Mouse (Mus musculus): ENCODE results near the gene Dhrs3. TPM values are rescaled to one million over a fixed set of nuclear protein-coding genes. Genes with fewer than 3 reads are reported as not detected.

Dhrs3 gene
- polyA plus RNA-seq, 2 experiments from 2014 or later: 64.4 to 105 TPM

DNA sequence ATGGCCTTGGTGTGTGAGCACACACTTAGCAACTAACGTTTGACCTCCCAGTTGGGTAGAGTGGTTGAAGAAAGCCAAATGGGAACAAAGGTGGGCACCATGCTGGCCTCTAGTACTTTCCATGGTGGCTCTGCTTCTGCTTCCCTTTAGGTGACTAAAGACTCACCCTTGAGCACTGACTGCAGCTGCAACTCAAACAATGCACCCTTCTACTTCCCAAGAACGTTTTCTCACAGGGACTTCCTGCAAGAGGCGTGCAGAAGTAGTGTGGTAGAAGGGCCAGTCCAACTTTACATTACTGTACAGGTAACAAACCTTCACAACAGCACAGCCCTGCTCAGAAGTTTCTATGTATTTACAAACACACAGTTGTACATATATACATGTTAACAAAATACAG lies 81.8 kb downstream of the Dhrs3 start:
- no peak for ATAC-seq

DNA sequence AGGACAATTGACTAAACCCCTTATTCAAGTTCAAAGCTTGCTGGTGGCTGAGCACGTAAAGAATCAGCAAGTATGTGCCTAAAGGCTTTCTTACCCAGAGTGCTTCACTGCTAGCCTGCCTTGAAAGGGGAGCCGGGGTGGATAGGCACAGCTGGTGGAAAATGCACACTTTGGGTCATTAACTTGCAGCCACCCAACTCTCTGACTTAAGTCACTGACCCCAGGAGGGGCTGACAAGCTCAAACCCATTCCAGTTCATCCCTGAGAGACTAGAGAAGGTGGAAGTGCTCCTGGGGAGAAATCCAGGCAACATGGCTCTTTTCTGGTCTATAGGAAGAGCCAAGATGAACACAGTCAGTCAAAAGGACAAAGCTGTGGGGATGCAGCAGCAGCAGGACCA lies 82.9 kb downstream of the Dhrs3 start:
- ATAC-seq: no peak

DNA sequence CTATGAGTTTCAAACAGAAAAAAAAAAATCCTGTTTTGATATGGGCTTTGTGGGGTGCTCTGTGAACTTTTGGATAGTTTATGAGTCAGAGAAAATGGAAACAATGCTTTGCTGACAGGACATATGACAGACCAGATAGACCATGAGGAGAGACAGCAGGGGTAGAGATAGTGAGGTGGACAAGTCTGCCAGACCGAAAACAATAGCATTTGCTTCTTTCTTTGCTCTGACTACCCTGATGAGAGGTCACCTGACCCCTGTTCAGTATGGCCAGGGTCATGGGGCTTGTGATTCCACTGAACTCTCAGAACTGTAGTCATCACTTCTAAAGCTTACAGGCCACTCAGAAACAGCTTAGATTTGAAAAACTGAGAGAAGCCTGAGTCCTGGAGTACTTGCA lies 84.4 kb downstream of the Dhrs3 start:
- no peak for ATAC-seq

Other genes with a start within 250 kb of the Dhrs3 start
- not detected for gene Gm436, start 206.5 kb upstream of the Dhrs3 start, polyA plus RNA-seq (2017; shearing (Covaris generic))
- gene Gm13178, start 171.4 kb upstream of the Dhrs3 start, polyA plus RNA-seq (2017; shearing (Covaris generic)): not detected
- gene Gm438, start 106.2 kb upstream of the Dhrs3 start, polyA plus RNA-seq (2017; shearing (Covaris generic)): not detected

Measured in CD4-positive, CD25-positive, alpha-beta regulatory T cell, adult 4 months (primary cell).